Mouse (Mus musculus): Measurements from ENCODE around the gene Plekha7. TPM values are rescaled to one million over a fixed set of nuclear protein-coding genes. Genes with fewer than 3 reads are reported as not detected.
A peak's percentile ranks its signal among the peaks of the same experiment; 100 is the strongest.

Plekha7 gene
- polyA plus RNA-seq, 1 experiment: 19.3 TPM

DNA sequence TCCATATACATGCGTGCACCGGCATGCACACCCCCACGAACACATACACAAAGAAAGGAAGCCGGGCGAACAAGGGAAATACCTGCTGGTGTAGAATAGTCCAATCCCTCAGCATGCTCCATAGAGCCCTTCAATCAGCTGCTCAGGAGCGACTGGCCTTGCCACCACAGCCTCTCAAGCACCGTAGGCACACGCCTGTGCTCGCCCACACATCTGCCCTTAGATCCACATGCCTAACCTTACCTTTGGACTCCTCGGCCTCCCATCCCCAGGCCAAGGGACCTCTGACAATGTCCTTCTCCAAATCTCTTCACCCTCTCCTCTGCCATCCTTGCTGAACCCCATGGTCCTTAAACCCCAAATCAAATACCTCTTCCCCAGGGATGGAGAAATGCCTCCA lies 50.2 kb downstream of the Plekha7 start:
- 93% methylated on average over 10 of the region's 10 CpGs for WGBS
- no peak for DNase-seq (ENCODE audit: low read depth, low spot score)

DNA sequence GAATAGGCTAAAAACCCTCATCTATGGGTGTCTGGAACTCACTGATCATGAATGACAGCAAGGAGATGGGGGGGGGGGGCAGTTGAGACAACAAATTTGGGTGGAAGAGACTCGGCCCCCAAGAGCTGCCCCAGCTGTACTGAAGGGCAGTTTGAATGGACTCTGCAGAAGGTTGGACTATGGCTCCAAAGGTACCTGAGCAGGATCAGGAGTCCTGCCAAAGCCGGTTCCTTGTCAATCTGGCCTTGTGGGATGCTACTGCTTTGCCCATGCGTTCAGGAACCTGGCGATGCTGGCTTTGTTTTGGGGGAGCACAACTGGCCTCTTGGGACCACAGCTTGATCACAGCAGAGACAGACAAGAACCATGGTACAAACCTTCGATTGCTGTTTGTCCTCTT lies 52.5 kb downstream of the Plekha7 start:
- DNase-seq (ENCODE audit: low read depth, low spot score): no peak
- WGBS: 81% methylated on average over 5 of the region's 5 CpGs

- WGBS: 31% methylated on average over 5 of the region's 5 CpGs
- peak; percentile 57 for DNase-seq (ENCODE audit: low read depth, low spot score)
Measured at GRCm38 (mm10) chr7:116254660-116255059, 53.5 kb downstream of the Plekha7 start.

DNA sequence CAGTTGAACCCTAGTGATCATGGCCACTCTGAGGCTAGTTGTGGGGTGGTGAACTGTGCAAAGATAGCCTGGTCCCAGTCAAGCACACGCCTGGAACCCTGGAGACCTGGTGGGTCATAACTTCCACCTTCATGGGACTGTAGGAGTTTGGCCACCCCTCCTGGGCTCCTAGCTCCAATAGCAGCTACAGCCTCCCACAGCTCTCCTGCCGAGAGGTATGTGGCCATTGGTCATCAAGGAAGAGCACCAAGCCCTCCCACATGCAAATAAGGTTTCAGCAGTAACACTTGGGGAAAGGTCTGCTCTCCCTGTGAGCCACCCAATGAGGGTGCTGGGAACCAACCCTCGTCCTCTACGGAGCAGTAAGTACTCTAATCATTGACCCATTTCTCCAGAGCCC lies 55.7 kb downstream of the Plekha7 start:
- 77% methylated on average over 4 of the region's 4 CpGs for WGBS
- DNase-seq (ENCODE audit: low read depth, low spot score): no peak

DNA sequence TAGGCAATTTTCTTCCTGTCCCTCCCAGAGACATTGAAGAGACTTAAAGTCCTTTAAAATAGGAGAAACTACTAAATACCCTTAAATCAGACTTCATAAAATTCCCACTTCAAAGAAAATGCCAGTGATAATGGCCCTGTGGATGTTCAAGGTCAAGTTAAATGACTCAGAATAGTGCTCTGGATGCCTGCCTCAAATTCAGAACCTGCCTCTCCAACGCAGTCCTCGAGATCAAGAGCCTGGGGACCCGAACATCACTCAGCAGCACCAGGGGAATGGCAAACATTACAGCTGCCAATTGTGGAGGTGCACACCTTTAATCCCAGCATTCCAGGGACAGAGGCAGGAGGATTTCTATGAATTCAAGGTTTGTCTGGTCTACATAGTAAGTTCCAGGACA lies 56.7 kb downstream of the Plekha7 start:
- 52% methylated on average over 3 of the region's 3 CpGs for WGBS
- DNase-seq (ENCODE audit: low read depth, low spot score): no peak

DNA sequence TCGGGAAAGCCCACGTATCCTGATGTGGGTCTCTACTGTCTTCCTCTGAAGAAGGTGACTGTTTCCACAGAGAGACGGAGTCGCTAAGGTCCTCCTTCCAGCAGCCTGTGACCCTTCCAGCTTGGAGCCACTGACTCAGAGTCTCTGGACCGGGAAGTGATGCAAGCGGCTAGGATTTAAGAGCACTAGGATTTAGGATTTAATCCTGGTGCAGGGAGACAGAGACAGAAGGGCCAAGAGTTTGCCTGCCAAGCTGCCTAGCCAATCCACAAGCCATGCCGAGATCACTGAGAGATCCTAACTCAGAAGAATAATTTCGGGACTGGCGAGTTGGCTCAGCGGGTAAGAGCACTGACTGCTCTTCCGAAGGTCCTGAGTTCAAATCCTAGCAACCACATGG lies 59.6 kb downstream of the Plekha7 start:
- 89% methylated on average over 11 of the region's 11 CpGs for WGBS
- no peak for DNase-seq (ENCODE audit: low read depth, low spot score)

DNA sequence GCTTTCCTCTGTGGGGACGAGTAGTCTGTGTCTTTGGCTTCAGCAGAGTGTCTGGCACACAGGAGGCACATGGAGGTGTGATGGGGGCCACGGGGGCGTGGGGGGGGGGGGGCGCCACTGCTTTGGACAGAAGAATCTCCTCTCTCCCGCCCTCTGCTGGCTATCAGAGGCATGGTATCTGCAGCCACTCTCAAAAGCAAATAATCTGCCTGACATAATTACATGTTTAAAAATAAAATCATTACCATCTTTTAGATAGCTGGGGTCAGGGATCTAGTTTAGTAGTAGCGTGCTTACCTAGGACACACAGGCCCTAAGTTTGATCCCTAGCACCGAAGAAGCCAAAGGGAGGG lies 60.8 kb downstream of the Plekha7 start:
- 23% methylated on average over 6 of the region's 7 CpGs for WGBS
- no peak for DNase-seq (ENCODE audit: low read depth, low spot score)

GRCm38 (mm10) chr7:116246696-116247376 lies 61.3 kb downstream of the Plekha7 start:
- WGBS: 27% methylated on average over 15 of the region's 15 CpGs
- no peak for DNase-seq (ENCODE audit: low read depth, low spot score)

GRCm38 (mm10) chr7:116245815-116246695 lies 62.1 kb downstream of the Plekha7 start:
- no peak for DNase-seq (ENCODE audit: low read depth, low spot score)

DNA sequence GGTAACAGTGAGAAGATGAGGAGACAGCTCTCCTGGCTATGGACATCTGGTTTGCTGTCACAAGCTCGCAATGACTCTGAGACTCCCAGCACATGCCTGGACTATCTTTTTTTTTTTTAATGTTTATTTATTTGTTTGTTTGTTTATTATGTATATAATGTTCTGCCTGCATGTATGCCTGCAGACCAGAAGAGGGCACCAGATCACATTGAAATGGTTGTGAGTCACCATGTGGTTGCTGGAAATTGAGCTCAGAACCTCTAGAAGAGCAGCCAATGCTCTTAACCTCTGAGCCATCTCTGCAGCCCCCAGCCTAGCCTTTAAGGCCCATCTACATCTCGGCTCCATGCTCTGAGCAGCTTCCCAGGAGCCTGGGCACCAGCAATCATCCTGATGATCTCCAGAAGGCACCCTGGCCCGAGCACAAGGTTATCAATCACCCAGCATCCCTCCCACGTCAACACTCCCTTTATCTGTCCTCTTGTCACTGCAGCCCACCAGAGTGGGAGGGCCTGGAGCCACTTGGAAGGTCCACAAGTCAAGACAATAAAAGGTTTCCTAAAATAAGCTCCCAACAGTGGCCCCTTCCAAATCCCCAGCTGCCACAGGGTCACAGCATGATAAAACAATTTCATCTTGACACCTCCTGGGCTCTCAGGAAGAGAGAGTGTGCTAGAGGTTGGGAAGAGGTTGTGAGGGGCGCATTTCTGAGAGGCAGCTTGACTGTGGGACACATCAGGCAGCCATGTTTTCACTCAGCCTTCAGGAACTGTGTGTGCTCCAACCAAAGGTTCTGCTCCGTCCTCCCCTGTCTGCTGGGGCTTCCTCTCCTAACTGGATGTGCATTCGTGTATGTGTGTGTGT lies 63.6 kb downstream of the Plekha7 start:
- 76% methylated on average over 7 of the region's 7 CpGs for WGBS
- DNase-seq (ENCODE audit: low read depth, low spot score): no peak

More at GRCm38 (mm10) chr7:116245815-116246695, 62.1 kb downstream of the Plekha7 start:
- WGBS: 32% methylated on average over 15 of the region's 15 CpGs

DNA sequence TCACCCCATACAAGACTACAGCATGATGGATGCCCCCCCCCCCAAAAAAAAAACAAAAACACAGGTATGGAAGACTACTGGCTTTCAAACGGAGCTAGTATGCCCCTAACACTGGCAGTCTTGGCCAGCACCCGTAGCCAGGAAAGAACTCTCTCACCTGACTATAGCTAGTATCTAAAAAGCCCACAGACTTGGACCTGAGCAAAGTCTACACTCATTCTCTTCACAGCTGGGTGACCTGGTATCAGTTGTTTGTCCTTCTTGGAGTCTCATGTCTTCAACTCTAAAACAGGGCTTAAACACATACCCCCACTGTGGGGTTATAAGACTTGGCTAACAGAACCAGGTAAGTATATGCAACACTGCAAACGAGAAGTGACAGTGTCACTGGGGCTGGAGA lies 65.4 kb downstream of the Plekha7 start:
- 78% methylated on average over 3 of the region's 3 CpGs for WGBS

GRCm38 (mm10) chr7:116241601-116242000 lies 66.6 kb downstream of the Plekha7 start:
- DNase-seq (ENCODE audit: low read depth, low spot score): no peak
- WGBS: 42% methylated on average over 7 of the region's 7 CpGs

More for the DNA sequence above, 65.4 kb downstream of the Plekha7 start:
- no peak for DNase-seq (ENCODE audit: low read depth, low spot score)

DNA sequence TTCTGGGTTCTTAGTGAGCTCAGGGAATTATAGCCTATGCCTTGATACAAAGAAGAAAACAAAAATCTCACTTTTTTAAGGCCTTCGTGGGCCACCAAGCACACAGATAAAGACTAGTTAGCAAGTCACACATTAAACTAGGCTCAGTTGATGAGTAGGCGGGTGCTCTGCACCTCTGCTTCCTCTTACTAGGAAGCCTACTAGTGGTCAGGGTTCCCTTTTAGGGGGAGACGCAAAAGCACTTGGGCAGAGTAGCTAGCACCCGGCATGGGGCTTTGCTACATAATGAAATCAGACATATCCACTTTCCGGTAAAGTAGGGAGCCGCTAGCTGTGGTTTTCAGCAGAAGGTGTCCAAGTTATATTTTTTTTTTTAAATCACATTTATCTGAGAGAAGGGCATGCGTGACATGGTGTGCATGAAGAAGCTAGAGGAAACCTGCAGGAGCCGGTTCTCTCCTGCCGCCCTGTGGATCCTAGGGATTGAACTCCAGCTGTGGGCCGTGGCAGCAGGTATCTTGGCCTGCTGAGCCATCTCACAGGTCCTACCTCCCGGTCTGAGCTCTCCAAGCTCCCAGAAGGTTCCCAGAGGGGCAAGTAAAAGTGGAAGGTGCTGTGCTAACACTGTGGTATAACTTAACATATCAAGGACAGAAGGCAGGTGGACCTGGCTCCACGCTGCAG lies 67.2 kb downstream of the Plekha7 start:
- DNase-seq (ENCODE audit: low read depth, low spot score): no peak
- WGBS: 80% methylated on average over 12 of the region's 12 CpGs

DNA sequence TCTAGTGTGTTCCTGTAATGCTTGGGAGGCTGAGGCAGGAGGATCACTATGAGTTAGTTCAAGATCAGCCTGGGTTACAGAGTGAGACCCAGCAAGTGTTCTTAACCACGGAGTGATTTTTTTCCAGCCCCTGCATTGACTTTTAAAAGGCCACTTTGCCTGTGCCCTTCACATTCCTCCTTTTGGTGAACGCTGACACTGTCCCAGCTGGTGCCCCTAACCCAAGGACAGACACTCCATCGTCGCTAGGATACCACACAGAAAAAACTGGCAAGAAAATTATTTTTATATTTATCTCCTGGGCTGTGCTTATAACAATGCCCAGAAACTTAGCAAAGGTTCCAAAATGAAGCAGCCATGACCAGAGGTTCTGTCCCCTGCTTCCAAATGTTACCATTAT lies 67.8 kb downstream of the Plekha7 start:
- 85% methylated on average over 4 of the region's 4 CpGs for WGBS
- DNase-seq (ENCODE audit: low read depth, low spot score): no peak

- no peak for DNase-seq (ENCODE audit: low read depth, low spot score)
- 82% methylated on average over 4 of the region's 4 CpGs for WGBS
Measured at GRCm38 (mm10) chr7:116238320-116238719, 69.9 kb downstream of the Plekha7 start.

- 1% methylated on average over 69 of the region's 69 CpGs for WGBS
- no peak for DNase-seq (ENCODE audit: low read depth, low spot score)
Measured at GRCm38 (mm10) chr7:116237157-116237981, 70.8 kb downstream of the Plekha7 start.

GRCm38 (mm10) chr7:116236608-116237007 lies 71.6 kb downstream of the Plekha7 start:
- DNase-seq (ENCODE audit: low read depth, low spot score): no peak
- WGBS: 43% methylated on average over 8 of the region's 8 CpGs

- DNase-seq (ENCODE audit: low read depth, low spot score): no peak
- WGBS: 25% methylated on average over 7 of the region's 7 CpGs
Measured at GRCm38 (mm10) chr7:116234287-116234806, 73.8 kb downstream of the Plekha7 start.
